Mouse (Mus musculus) brown adipose tissue, adult 24 weeks (tissue): ENCODE results near the gene Adgrl2. TPM values are rescaled to one million over a fixed set of nuclear protein-coding genes. Genes with fewer than 3 reads are reported as not detected.

ENCODE experiments used
- H3K27ac ChIP-seq: fragments of 200-500 bp; replicated peaks from 2 replicates; pipeline ENCODE4 v1.5.1; 2012; ENCODE audit warnings: low read depth, mild to moderate bottlenecking, low read length
- H3K4me1 ChIP-seq: fragments of 200-500 bp; 2 replicates; pipeline ENCODE4 v1.6.1; 2012; ENCODE audit warnings: low read length, mixed read lengths; ENCODE audit not compliant: control insufficient read depth, insufficient read depth, insufficient read length
- H3K4me3 ChIP-seq: fragments of 200-500 bp; 2 replicates; pipeline ENCODE4 v1.5.1; 2012; ENCODE audit warnings: low read depth, mild to moderate bottlenecking, low read length, moderate library complexity; ENCODE audit not compliant: insufficient read depth
- polyA plus RNA-seq: library from polyadenylated mRNA; stranded (reverse); fragments of >200 nt; gene quantifications from 2 replicates; pipeline ENCODE4 v1.2.4, GENCODE M21; 2012; ENCODE audit not compliant: missing spikeins, insufficient read depth, insufficient read length

Gene Adgrl2
- polyA plus RNA-seq, 1 experiment = 5.0 TPM

DNA sequence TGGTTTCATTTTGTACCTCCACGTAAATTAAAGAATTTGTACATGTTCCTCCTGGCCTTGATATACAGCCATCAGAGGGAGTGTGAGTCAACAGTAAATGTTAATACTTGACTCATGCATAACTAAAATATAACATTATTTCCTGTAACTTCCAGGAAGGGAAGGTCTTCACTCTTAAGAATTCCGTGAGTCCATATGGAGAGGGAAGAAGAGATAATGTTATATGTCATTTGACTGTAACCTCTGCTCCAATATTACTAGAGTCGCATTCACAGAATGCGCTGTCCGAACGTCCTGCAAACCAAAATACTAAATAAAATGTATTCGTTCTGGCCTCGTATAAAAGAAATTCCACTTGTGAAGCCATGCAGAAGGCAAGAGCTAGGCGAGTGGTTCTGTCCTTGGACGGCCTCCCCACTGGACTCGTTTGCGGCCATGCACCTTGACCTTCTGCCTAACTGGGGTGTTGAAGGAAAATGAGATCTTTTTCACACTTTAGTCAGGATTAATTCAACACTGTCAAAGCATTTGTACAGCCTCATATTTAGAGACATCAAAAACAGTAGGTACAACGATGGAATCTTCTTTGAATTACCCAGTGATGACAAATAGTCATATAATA, 68.3 kb downstream of the Adgrl2 start:
- no peak overlapping the region for H3K27ac ChIP-seq
- H3K4me1 ChIP-seq = peaks cover 9% of the 10 kb centered on the region; the same call in 1 of the 2 replicates
- H3K4me3 ChIP-seq = no peak overlapping the region

GRCm38 (mm10) chr3:148920881-148921280, 69.5 kb downstream of the Adgrl2 start:
- no peak overlapping the region for H3K27ac ChIP-seq
- H3K4me3 ChIP-seq = no peak overlapping the region
- peaks cover 9% of the 10 kb centered on the region; the same call in 1 of the 2 replicates for H3K4me1 ChIP-seq

GRCm38 (mm10) chr3:148918425-148918824, 71.9 kb downstream of the Adgrl2 start:
- no peak overlapping the region for H3K27ac ChIP-seq
- H3K4me1 ChIP-seq = peaks cover 12% of the 10 kb centered on the region
- H3K4me3 ChIP-seq = no peak overlapping the region

GRCm38 (mm10) chr3:148917837-148918236, 72.5 kb downstream of the Adgrl2 start:
- H3K4me1 ChIP-seq = peaks cover 14% of the 10 kb centered on the region
- no peak overlapping the region for H3K27ac ChIP-seq
- H3K4me3 ChIP-seq = no peak overlapping the region

DNA sequence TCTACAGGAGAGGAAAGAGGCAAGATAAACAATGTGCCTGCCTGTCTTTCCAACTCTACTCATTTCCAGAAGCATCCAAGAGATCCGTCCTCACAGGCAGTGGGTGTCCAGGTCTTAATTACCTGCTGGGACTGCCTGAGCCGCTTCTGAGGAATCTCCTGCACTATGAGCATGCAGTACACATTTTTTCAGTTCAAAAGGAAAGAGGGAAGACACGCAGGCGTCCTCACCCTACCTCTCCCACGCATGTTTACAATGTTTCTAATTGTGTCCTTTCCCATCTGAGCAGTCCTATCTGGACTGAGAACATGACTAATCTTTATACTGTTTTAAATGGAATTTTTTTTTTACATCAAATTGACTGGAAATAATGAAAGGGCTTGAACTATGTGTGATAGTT, 74.1 kb downstream of the Adgrl2 start:
- Histone ChIP-seq H3K4me3 (no peak overlapping the region), H3K27ac (no peak overlapping the region; the same call in 1 of the 2 replicates), H3K4me1 (peaks cover 14% of the 10 kb centered on the region)

DNA sequence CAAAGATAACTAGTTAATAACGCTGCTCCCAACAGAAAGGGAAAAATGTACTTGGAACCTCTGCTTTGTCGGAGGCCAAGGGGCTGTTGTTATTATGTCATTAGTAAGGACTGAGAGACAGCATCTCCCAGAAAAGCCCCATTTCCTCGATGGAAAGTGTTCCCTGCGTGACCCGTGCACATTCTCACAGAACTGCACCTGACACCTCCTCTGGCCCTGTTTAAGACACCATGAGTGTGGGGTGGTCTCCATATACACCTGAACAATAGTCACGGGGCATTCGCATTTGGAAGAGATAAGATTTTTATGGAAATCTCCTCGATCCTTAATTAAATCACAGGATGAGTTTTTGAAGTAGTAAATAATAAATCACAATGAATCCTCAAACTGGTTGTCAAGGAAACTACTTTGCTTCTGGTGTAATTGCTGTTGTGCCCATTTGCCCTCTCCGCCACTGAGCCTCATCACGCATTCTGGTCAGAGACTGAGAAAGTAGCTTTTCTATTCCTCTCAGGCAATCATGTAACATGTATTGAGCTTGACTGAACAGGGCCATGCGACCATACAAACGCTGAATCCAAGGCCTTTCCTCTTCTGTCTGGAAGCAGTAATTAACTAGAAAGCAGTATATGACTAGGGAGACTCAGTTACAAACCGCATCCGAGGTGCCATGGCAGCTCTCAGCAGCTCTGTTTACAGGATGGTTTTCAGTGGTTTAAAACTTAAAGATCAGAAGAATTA, 77.2 kb downstream of the Adgrl2 start:
- H3K4me1 ChIP-seq = peaks cover 16% of the 10 kb centered on the region
- H3K4me3 ChIP-seq = no peak overlapping the region
- H3K27ac ChIP-seq = no peak overlapping the region

GRCm38 (mm10) chr3:148912536-148912935, 77.8 kb downstream of the Adgrl2 start:
- H3K4me3 ChIP-seq = no peak overlapping the region
- H3K4me1 ChIP-seq = peaks cover 19% of the 10 kb centered on the region
- no peak overlapping the region for H3K27ac ChIP-seq

DNA sequence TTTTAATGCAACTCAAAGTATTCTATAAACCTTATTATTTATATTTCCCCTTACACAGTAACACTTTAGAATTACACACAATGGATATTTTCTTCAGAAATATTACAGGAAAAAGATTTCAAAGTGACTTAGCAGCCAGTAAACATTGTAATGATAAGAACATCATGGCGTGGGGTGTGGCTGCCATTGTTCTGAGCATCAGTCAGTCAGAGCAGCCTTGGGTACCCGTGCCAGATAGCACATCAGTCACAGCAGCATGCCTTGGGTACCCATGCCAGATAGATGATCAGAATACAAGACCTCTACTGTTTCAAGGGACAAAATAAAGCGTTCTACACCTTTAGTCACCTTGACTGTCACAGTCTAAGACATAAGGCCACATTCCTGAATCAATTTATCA, 82.5 kb downstream of the Adgrl2 start:
- Histone ChIP-seq H3K4me1 (peaks cover 28% of the 10 kb centered on the region), H3K27ac (peak overlapping the region; percentile 71), H3K4me3 (no peak overlapping the region)

DNA sequence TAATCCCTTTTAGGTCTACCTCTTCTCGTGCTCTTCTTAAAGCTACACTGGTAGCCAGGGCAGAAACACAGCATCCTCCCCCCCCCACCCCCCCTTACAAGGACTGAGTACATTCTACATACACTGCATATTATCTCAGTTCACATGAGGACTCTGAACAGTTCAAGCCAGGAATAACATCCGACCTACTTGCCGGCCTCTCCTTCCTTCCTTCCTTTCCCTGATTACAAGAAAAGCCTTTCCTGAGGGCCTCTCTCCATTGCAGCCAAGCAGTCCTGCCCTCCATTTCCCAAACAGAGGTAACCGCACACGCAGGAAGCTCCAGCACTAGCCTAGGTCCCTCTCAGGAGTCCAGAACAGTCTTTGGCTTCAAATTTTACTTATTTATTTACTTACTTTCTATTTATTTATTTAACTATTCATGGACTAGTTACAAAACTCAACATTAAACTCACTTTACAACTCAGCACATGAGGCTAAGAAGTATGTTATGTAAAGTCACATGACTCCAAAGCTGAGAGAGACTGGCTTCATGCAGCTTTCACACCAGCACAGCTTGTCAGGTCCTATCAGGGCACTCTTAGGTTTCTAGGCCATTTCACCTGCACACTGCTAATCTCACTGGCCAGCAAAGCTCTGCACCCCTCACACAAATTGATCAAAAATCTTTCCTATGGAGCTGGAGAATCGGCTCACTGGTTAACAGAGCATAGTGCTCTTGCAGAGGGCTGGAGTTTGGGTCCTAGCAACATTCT, 83.2 kb downstream of the Adgrl2 start:
- Histone ChIP-seq H3K27ac (peak overlapping the region; percentile 68), H3K4me3 (no peak overlapping the region), H3K4me1 (peaks cover 28% of the 10 kb centered on the region)

DNA sequence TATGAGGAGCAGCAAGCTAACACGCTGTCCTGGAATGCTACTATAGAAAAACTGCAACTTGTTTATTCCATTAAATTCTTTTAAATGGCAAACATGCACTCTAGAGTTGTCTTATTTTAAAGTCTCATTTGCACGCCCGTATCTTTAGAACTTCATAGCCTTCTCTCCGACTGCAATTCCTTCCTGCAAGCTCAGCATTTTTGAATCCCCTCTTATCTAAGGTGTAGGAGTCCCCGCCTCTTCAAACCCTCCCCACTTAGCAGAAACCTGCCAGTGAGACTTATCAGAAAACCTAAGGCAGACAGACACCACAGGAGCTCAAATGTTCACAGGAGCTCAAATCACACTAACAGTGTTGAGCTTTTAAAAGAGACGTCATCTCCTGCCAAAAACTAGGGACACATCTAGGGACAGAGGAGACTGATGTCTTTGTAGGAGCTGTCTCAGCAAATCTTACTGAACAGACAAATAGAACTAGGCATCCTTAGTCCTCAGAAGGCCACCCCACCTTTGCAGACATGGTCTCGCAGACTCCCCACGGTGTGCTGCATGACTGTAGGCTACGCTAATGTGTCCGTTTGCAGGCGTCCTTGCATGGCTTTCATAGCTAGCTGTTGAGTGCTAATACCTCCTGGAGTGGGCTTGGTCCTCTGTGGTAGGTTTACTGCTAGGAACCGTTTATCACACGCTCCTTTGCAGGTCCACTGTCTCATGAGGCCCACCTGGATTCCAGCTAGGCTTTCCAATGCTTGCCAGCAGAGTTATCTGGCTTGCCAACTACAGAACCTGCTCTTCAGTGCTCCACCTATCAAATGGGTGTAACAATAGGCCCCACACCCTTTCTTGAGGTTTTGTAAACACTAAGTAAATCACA, 84.2 kb downstream of the Adgrl2 start:
- peak overlapping the region; percentile 46 for H3K27ac ChIP-seq
- H3K4me3 ChIP-seq = no peak overlapping the region
- peaks cover 30% of the 10 kb centered on the region for H3K4me1 ChIP-seq

GRCm38 (mm10) chr3:148905435-148905834, 84.9 kb downstream of the Adgrl2 start:
- Histone ChIP-seq H3K27ac (peak overlapping the region; percentile 39), H3K4me1 (peaks cover 29% of the 10 kb centered on the region), H3K4me3 (no peak overlapping the region)

- H3K27ac ChIP-seq = peak overlapping the region; percentile 52
- H3K4me1 ChIP-seq = peaks cover 34% of the 10 kb centered on the region
- H3K4me3 ChIP-seq = no peak overlapping the region
Measured at GRCm38 (mm10) chr3:148899857-148900256, 90.5 kb downstream of the Adgrl2 start.

GRCm38 (mm10) chr3:148899416-148899815, 90.9 kb downstream of the Adgrl2 start:
- Histone ChIP-seq H3K4me3 (no peak overlapping the region), H3K27ac (no peak overlapping the region; the same call in 1 of the 2 replicates), H3K4me1 (peaks cover 34% of the 10 kb centered on the region)

DNA sequence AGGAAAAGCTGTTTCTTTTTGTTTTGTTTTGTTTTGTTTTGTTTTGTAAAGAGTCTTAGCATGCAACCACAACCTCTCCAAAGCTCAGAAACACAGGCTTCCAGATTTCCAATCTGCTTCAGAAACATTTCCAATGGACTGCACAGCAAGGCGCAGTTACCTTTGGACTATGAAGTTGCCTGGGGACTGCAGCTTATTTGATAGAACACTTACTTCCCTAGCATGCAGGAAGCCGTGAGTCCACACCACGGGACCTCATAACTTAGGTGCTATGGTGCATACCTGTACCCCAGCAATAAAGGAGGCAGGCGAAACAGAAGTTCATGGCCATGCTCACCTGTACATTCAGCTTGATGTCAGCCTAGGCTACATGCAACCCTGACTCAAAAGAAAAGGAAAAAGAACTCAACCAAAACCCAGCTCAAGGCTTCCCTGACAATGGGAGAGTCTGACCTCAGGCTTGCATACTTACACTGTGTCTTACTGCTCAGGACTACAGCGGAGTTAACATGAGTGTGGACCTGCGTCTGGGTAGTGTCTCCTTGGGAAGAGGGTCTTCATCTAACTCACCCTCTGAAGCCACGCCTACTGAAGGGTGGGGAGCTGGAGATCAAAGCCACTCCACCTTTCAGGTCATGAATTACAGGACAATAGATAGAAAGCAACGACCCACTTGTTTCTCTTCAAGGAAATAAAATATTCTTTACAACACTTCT, 91.7 kb downstream of the Adgrl2 start:
- Histone ChIP-seq H3K4me3 (no peak overlapping the region), H3K4me1 (peaks cover 35% of the 10 kb centered on the region), H3K27ac (peak overlapping the region; percentile 36)
